Mouse (Mus musculus): ENCODE data around the gene Fgf14. TPM values are rescaled to one million over a fixed set of nuclear protein-coding genes. Genes with fewer than 3 reads are reported as not detected.

Gene Fgf14
- total and polyA plus RNA-seq, 3 experiments = not detected

- Histone ChIP-seq H3K4me3 (ENCODE audit: control insufficient read depth in 1 of 2, insufficient read depth in 1 of 2, low read depth in 2 of 2, low read length in 2 of 2) (no peak overlapping the region), H3K9ac (ENCODE audit: control insufficient read depth, low read depth, low read length, poor library complexity, severe bottlenecking) (no peak overlapping the region), H3K4me1 (ENCODE audit: control insufficient read depth in 1 of 2, insufficient read depth in 2 of 2, low read length in 2 of 2) (no peaks in the 10 kb centered on the region), H3K36me3 (ENCODE audit: control insufficient read depth in 1 of 2, insufficient read depth in 2 of 2, low read length in 2 of 2) (no peaks in the 10 kb centered on the region), H3K79me2 (ENCODE audit: control insufficient read depth, insufficient read depth, low read length, poor library complexity) (no peaks in the 10 kb centered on the region), H3K27me3 (ENCODE audit: control insufficient read depth in 1 of 2, insufficient read depth in 2 of 2, low read length in 2 of 2) (no peaks in the 10 kb centered on the region), H3K27ac (ENCODE audit: control insufficient read depth, low read depth, low read length) (no peak overlapping the region), H3K9me3 (replicated peaks; ENCODE audit: insufficient read depth, low read length) (no peaks in the 10 kb centered on the region)
- DNase-seq (ENCODE audit: low read depth, low spot score) = no peak
- TF ChIP-seq ZMIZ1 (IDR thresholded peaks at IDR 0.05; ENCODE audit: low read depth, low read length) (no peak), MXI1 (IDR thresholded peaks at IDR 0.05; ENCODE audit: low read depth, low read length) (no peak)
Measured at GRCm38 (mm10) chr14:124485261-124485660, 191.7 kb downstream of the Fgf14 start.

GRCm38 (mm10) chr14:124474066-124474667, 202.8 kb downstream of the Fgf14 start:
- Histone ChIP-seq H3K9me3 (replicated peaks; ENCODE audit: insufficient read depth, low read length) (no peaks in the 10 kb centered on the region), H3K9ac (ENCODE audit: control insufficient read depth, low read depth, low read length, poor library complexity, severe bottlenecking) (no peak overlapping the region), H3K4me1 (ENCODE audit: control insufficient read depth in 1 of 2, insufficient read depth in 2 of 2, low read length in 2 of 2) (no peaks in the 10 kb centered on the region), H3K27ac (ENCODE audit: control insufficient read depth, low read depth, low read length) (no peak overlapping the region), H3K27me3 (ENCODE audit: control insufficient read depth in 1 of 2, insufficient read depth in 2 of 2, low read length in 2 of 2) (no peaks in the 10 kb centered on the region), H3K36me3 (ENCODE audit: control insufficient read depth in 1 of 2, insufficient read depth in 2 of 2, low read length in 2 of 2) (no peaks in the 10 kb centered on the region), H3K79me2 (ENCODE audit: control insufficient read depth, insufficient read depth, low read length, poor library complexity) (no peaks in the 10 kb centered on the region), H3K4me3 (ENCODE audit: control insufficient read depth in 1 of 2, insufficient read depth in 1 of 2, low read depth in 2 of 2, low read length in 2 of 2) (no peak overlapping the region)
- TF ChIP-seq POLR2AphosphoS2 (IDR thresholded peaks at IDR 0.05; ENCODE audit: low read length) (no peak), CTCF (IDR thresholded peaks at IDR 0.05 in 2 of 3, conservative IDR thresholded peaks at IDR 0.05 in 1 of 3; ENCODE audit: control insufficient read depth in 1 of 3, insufficient read depth in 1 of 3, low read depth in 2 of 3, low read length in 3 of 3, poor library complexity in 1 of 3, severe bottlenecking in 1 of 3) (no peak), ZKSCAN1 (IDR thresholded peaks at IDR 0.05; ENCODE audit: low read depth, low read length) (no peak), RAD21 (IDR thresholded peaks at IDR 0.05; ENCODE audit: low read depth, low read length) (no peak), HCFC1 (IDR thresholded peaks at IDR 0.05; ENCODE audit: low read depth, low read length) (no peak), MAFK (IDR thresholded peaks at IDR 0.05; ENCODE audit: borderline replicate concordance, low read depth, low read length) (no peak), MYB (IDR thresholded peaks at IDR 0.05; ENCODE audit: low read depth, low read length) (no peak), MAX (IDR thresholded peaks at IDR 0.05; ENCODE audit: low read length) (no peak), CHD1 (IDR thresholded peaks at IDR 0.05; ENCODE audit: low read depth, low read length) (no peak), EP300 (IDR thresholded peaks at IDR 0.05; ENCODE audit: low read depth in 1 of 2, low read length in 2 of 2) (no peak), ZC3H11A (IDR thresholded peaks at IDR 0.05; ENCODE audit: low read depth, low read length) (no peak), POLR2AphosphoS5 (IDR thresholded peaks at IDR 0.05; ENCODE audit: borderline replicate concordance, low read depth, low read length) (no peak), ZNF384 (IDR thresholded peaks at IDR 0.05; ENCODE audit: low read depth, low read length) (no peak), MAZ (IDR thresholded peaks at IDR 0.05; ENCODE audit: low read depth, low read length) (no peak), GABPA (IDR thresholded peaks at IDR 0.05; ENCODE audit: low read depth, low read length) (no peak), RCOR1 (IDR thresholded peaks at IDR 0.05; ENCODE audit: low read depth, low read length) (no peak), TAL1 (IDR thresholded peaks at IDR 0.05; ENCODE audit: low read length) (no peak), UBTF (IDR thresholded peaks at IDR 0.05; ENCODE audit: borderline replicate concordance, insufficient read depth, low read depth, low read length) (no peak), JUND (IDR thresholded peaks at IDR 0.05; ENCODE audit: low read depth, low read length) (no peak), ZMIZ1 (IDR thresholded peaks at IDR 0.05; ENCODE audit: low read depth, low read length) (no peak)
- no peak for DNase-seq (ENCODE audit: low read depth, low spot score)

All from MEL (cell line).